Mouse (Mus musculus) olfactory bulb, adult 2 months (tissue): ENCODE data around the gene Tfr2.

Experiments used
- CTCF ChIP-seq: fragments of 200-500 bp; IDR thresholded peaks from 2 replicates; pipeline ENCODE4 v1.5.1; 2012; ENCODE audit warnings: low read depth, mild to moderate bottlenecking, low read length, moderate library complexity; ENCODE audit not compliant: insufficient read depth
- POLR2A ChIP-seq: fragments of 200-500 bp; IDR thresholded peaks from 2 replicates; pipeline ENCODE4 v1.6.1; 2012; ENCODE audit warnings: mild to moderate bottlenecking, low read depth, low read length, moderate library complexity; ENCODE audit not compliant: insufficient read depth

DNA sequence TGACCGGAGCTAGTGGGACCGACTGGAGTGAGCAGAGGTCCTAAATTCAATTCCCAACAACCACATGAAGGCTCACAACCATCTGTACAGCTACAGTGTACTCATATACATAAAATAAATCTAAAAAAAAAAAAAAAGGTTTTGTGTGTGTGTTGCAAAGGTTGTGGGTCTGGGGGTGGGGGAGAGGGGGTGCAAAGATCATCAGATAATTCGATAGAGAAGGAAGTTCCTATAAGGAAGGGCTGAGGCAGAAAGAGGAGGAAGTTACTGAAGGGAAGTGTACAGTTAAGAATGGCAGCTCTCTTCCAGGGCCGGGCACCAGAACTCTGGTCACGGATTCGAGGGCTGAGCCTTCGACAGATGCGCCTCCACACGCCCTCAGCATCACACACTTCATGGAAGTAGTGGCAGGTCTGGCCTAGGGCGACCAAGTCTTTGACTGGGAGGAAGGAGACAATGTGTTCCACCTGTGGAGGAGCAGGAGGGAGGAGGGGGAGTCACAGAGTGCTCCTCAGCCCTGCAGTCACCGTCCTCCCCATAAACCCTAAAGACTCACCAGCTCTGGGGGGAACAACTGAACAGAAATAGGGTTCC lies 54.4 kb downstream of the Tfr2 start:
- no peak for TF ChIP-seq CTCF
- no peak for TF ChIP-seq POLR2A
